In the genomic region with DNA sequence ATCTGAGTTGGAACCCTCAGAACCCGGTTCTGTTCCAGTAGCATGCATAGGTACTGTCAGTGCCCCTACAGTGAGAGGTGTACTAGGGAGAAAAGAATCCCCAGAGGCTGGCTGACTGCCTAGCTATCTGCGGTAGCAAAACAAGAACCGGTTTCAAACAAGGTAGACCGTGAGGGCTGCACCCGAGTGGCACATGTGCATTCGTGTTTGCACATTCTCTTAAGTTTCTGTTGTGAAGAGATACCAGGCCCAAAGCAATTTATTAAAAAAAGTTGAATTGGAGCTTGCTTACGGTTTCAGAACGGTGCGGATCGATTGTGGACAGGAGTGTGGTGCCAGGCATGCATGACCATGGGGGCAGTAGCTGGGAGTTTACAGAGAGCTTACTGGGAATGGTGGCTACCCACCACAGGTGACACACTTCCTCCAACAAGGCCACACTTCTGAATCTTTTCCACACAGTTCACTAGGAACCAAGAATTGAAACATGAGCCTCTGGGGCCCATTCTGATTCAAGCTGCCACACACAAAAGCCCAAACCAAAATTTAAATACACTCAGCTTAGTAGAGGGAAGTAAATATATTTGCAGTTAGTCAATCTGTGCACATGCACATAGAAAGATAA, we compare ENCODE assay signal across 30 mouse cellular contexts. TPM values are rescaled to one million over a fixed set of nuclear protein-coding genes. Genes with fewer than 3 reads are reported as not detected.
DNase-seq lines count a peak whose midpoint lies in the region; ATAC-seq and TF ChIP-seq lines count a peak whose summit lies in the region.
"Had no signal": no experiment of that assay in that cellular context is flagged by ENCODE, and none has a peak within 500 bp of the region (broad histone marks: within the 10 kb centered on the region; RNA-seq: fewer than 3 reads in every experiment).

No protein-coding gene starts in this region.

- peak; percentile 52 for DNase-seq in lung, postnatal 0 days (ENCODE audit: low spot score)
- no peak for DNase-seq in lung, postnatal 14 days
- peak; percentile 35 for DNase-seq in urinary bladder, postnatal 14 days (ENCODE audit: low spot score)
- no peak for DNase-seq in urinary bladder, postnatal 25 days (ENCODE audit: low spot score)
- no peak for DNase-seq in limb, embryonic 10.5 days (ENCODE audit: low spot score)
- DNase-seq in layer of hippocampus, adult 8-10 months (ENCODE audit: low spot score in 2 of 2) = no peak
- DNase-seq: adrenal gland, adult 8-10 months; adrenal gland, postnatal 25 days; cerebellum, adult 11-12 months; cerebellum, adult 8-10 months; cerebellum, postnatal 10 days; cerebellum, postnatal 36 days; gastrocnemius, postnatal 10 days; gastrocnemius, postnatal 36 days; heart, adult 2 months; heart, postnatal 14 days; heart, postnatal 4 days had no signal

- no peaks in the 10 kb centered on the region for H3K4me1 ChIP-seq in lung, postnatal 0 days (ENCODE audit: insufficient read depth, low read depth, low read length)
- peaks cover 2% of the 10 kb centered on the region; the same call in 1 of the 2 replicates for H3K4me1 ChIP-seq in stomach, embryonic 15.5 days
- peaks cover 3% of the 10 kb centered on the region for H3K4me1 ChIP-seq in limb, embryonic 10.5 days
- H3K4me1 ChIP-seq: embryonic facial prominence, embryonic 12.5 days had no signal

- no peak overlapping the region for H3K27ac ChIP-seq in lung, postnatal 0 days (ENCODE audit: low read length)
- 0 out of 2 replicates have a peak overlapping the region, but pooled peaks have one; percentile 31 for H3K27ac ChIP-seq in stomach, embryonic 15.5 days
- H3K27ac ChIP-seq in limb, embryonic 10.5 days = no peak overlapping the region
- H3K27ac ChIP-seq: embryonic facial prominence, embryonic 12.5 days; forebrain, embryonic 10.5 days; forebrain, embryonic 13.5 days; heart, adult 2 months; heart, embryonic 10.5 days; heart, embryonic 13.5 days; hindbrain, embryonic 12.5 days; hindbrain, embryonic 15.5 days had no signal

- H3K27me3 ChIP-seq in lung, postnatal 0 days (replicated peaks; ENCODE audit: insufficient read depth, low read length) = no peaks in the 10 kb centered on the region
- no peaks in the 10 kb centered on the region for H3K27me3 ChIP-seq in stomach, embryonic 15.5 days (replicated peaks)
- H3K27me3 ChIP-seq in limb, embryonic 10.5 days (ENCODE audit: low read depth, poor library complexity, severe bottlenecking) = peaks cover 6% of the 10 kb centered on the region
- H3K27me3 ChIP-seq: embryonic facial prominence, embryonic 12.5 days; hindbrain, embryonic 12.5 days; hindbrain, embryonic 15.5 days had no signal

- H3K4me3 ChIP-seq in lung, postnatal 0 days (ENCODE audit: low read depth, low read length) = no peak overlapping the region
- H3K4me3 ChIP-seq in stomach, embryonic 15.5 days (replicated peaks) = no peak overlapping the region
- no peak overlapping the region for H3K4me3 ChIP-seq in limb, embryonic 10.5 days
- H3K4me3 ChIP-seq: embryonic facial prominence, embryonic 12.5 days; forebrain, embryonic 10.5 days; forebrain, embryonic 13.5 days; heart, adult 2 months; heart, embryonic 10.5 days; heart, embryonic 13.5 days; hindbrain, embryonic 12.5 days; hindbrain, embryonic 15.5 days had no signal

- H3K9ac ChIP-seq in lung, postnatal 0 days (replicated peaks; ENCODE audit: low read depth) = no peak overlapping the region
- no peak overlapping the region for H3K9ac ChIP-seq in stomach, embryonic 15.5 days
- H3K9ac ChIP-seq: embryonic facial prominence, embryonic 12.5 days; forebrain, embryonic 13.5 days; heart, embryonic 13.5 days; hindbrain, embryonic 12.5 days; hindbrain, embryonic 15.5 days had no signal

- H3K9me3 ChIP-seq in lung, postnatal 0 days (ENCODE audit: low read length) = no peaks in the 10 kb centered on the region
- H3K9me3 ChIP-seq in stomach, embryonic 15.5 days = no peaks in the 10 kb centered on the region
- H3K9me3 ChIP-seq in limb, embryonic 10.5 days (replicated peaks) = no peaks in the 10 kb centered on the region
- H3K9me3 ChIP-seq: embryonic facial prominence, embryonic 12.5 days; forebrain, embryonic 10.5 days; forebrain, embryonic 13.5 days; heart, embryonic 10.5 days; heart, embryonic 13.5 days; hindbrain, embryonic 12.5 days; hindbrain, embryonic 15.5 days had no signal

- no peaks in the 10 kb centered on the region for H3K36me3 ChIP-seq in lung, postnatal 0 days (ENCODE audit: insufficient read depth, low read length)
- no peaks in the 10 kb centered on the region for H3K36me3 ChIP-seq in stomach, embryonic 15.5 days
- H3K36me3 ChIP-seq in limb, embryonic 10.5 days = no peaks in the 10 kb centered on the region
- H3K36me3 ChIP-seq: embryonic facial prominence, embryonic 12.5 days; forebrain, embryonic 10.5 days; heart, embryonic 10.5 days; heart, embryonic 13.5 days; hindbrain, embryonic 12.5 days; hindbrain, embryonic 15.5 days had no signal

- no peak for TF ChIP-seq CTCF in lung, postnatal 0 days (IDR thresholded peaks at IDR 0.05)

- no peak for TF ChIP-seq EP300 in lung, postnatal 0 days (IDR thresholded peaks at IDR 0.05)

- no peak for ATAC-seq in lung, postnatal 0 days
- ATAC-seq in stomach, embryonic 15.5 days (ENCODE audit: insufficient read depth, low FRiP score, low read depth) = no peak
- ATAC-seq: activated CD4-positive, CD25-positive, alpha-beta regulatory T cell, adult 4 months; CD4-positive, CD25-positive, alpha-beta regulatory T cell, adult 4 months; forebrain, embryonic 13.5 days; forebrain, embryonic 16.5 days had no signal

- H3K4me2 ChIP-seq in lung, postnatal 0 days (replicated peaks; ENCODE audit: low read depth, low read length) = no peak overlapping the region
- no peak overlapping the region for H3K4me2 ChIP-seq in stomach, embryonic 15.5 days
- H3K4me2 ChIP-seq: embryonic facial prominence, embryonic 12.5 days; forebrain, embryonic 13.5 days; heart, embryonic 13.5 days; hindbrain, embryonic 12.5 days; hindbrain, embryonic 15.5 days had no signal

- 64% methylated on average over 10 of the region's 10 CpGs for WGBS in lung, postnatal 0 days
- 78% methylated on average over 10 of the region's 10 CpGs for WGBS in stomach, embryonic 15.5 days
- WGBS in limb, embryonic 10.5 days = 92% methylated on average over 10 of the region's 10 CpGs

RNA-seq across cellular contexts. Expression of a gene that starts 35.0 kb away (rescaled TPM):
- polyA plus RNA-seq in lung, postnatal 0 days (2015; fragmentation: Nextera tagmentation; extraction: Ambion mirVana) = 1.1 and 2.7 TPM in 2 replicates
- 0.46 and 0.59 TPM in 2 replicates for polyA plus RNA-seq in stomach, embryonic 15.5 days (2015; fragmentation: Nextera tagmentation; extraction: Ambion mirVana)
- 0.16 and 0.33 TPM in 2 replicates for polyA plus RNA-seq in limb, embryonic 10.5 days (2016; fragmentation: Nextera tagmentation; extraction: Ambion mirVana)
- total RNA-seq in layer of hippocampus, adult 8-10 months (2022) = 1 to 10 TPM in 1 of 4 experiments, under 1 TPM in 3; 0.08 to 1.2 (median 0.53) TPM
- total RNA-seq: gastrocnemius, postnatal 36 days; granulocyte monocyte progenitor cell, adult 5-6 weeks; heart, postnatal 4 days had no signal
- polyA plus RNA-seq: C2C12; forebrain, embryonic 10.5 days had no signal

RNA-seq across cellular contexts. Expression of a gene that starts 35.2 kb away (rescaled TPM):
- 1.2 and 1.7 TPM in 2 replicates for polyA plus RNA-seq in lung, postnatal 0 days (2015; fragmentation: Nextera tagmentation; extraction: Ambion mirVana)
- polyA plus RNA-seq in stomach, embryonic 15.5 days (2015; fragmentation: Nextera tagmentation; extraction: Ambion mirVana) = 6.3 and 6.5 TPM in 2 replicates
- 11.5 and 15.4 TPM in 2 replicates for polyA plus RNA-seq in limb, embryonic 10.5 days (2016; fragmentation: Nextera tagmentation; extraction: Ambion mirVana)
- 1 to 10 TPM; 3.0 to 6.7 (median 3.6) TPM for total RNA-seq in layer of hippocampus, adult 8-10 months (2022)

Comparison
In these comparisons a context has a peak if more than half of its experiments do, and no peak if none do; other contexts are left out.
1. DNase-seq: peak in lung, postnatal 0 days (single experiment) and urinary bladder, postnatal 14 days (single experiment); none in lung, postnatal 14 days (single experiment), urinary bladder, postnatal 25 days (single experiment), limb, embryonic 10.5 days (single experiment) and layer of hippocampus, adult 8-10 months (0 of 2).